Mouse (Mus musculus) neural tube, embryonic 15.5 days (tissue): Measurements from ENCODE around the gene Gm10203. TPM values are rescaled to one million over a fixed set of nuclear protein-coding genes. Genes with fewer than 3 reads are reported as not detected.

Experiments
- ATAC-seq: fragments of 200-750 bp; cut with Nextera tagmentation; 2 replicates; pipeline ENCODE4 v1.8.0; 2017; ENCODE audit warnings: mild to moderate bottlenecking, moderate TSS enrichment, moderate library complexity; ENCODE audit not compliant: low FRiP score
- H3K27ac ChIP-seq: fragments of 300-500 bp; sonication (generic); replicated peaks from 2 replicates; pipeline ENCODE4 v1.5.1; 2015; ENCODE audit warnings: mild to moderate bottlenecking, inconsistent platforms
- H3K27me3 ChIP-seq: fragments of 300-500 bp; sonication (generic); replicated peaks from 2 replicates; pipeline ENCODE4 v1.6.1; 2015; ENCODE audit warnings: inconsistent platforms
- H3K36me3 ChIP-seq: fragments of 300-500 bp; sonication (generic); 2 replicates; pipeline ENCODE4 v1.6.1; 2015; ENCODE audit warnings: inconsistent platforms
- H3K4me1 ChIP-seq: fragments of 300-500 bp; sonication (generic); 2 replicates; pipeline ENCODE4 v1.6.1; 2015; ENCODE audit warnings: inconsistent platforms
- H3K4me2 ChIP-seq: fragments of 300-500 bp; sonication (generic); 2 replicates; pipeline ENCODE4 v1.6.1; 2015; ENCODE audit warnings: inconsistent platforms, mild to moderate bottlenecking, moderate library complexity
- H3K4me3 ChIP-seq: fragments of 300-500 bp; sonication (generic); replicated peaks from 2 replicates; pipeline ENCODE4 v1.5.1; 2015; ENCODE audit warnings: mild to moderate bottlenecking, inconsistent platforms
- H3K9ac ChIP-seq: fragments of 300-500 bp; sonication (generic); replicated peaks from 2 replicates; pipeline ENCODE4 v1.6.1; 2015; ENCODE audit warnings: mild to moderate bottlenecking, inconsistent platforms
- H3K9me3 ChIP-seq: fragments of 300-500 bp; sonication (generic); replicated peaks from 2 replicates; pipeline ENCODE4 v1.6.1; 2016; ENCODE audit warnings: inconsistent platforms
- WGBS: fragments of 180-500 bp; shearing (Covaris S2); methylation state at CpG from one replicate; pipeline ENCODE4 v1.1.7; 2015; ENCODE audit warnings: mixed read lengths; 5-methylcytosine and 5-hydroxymethylcytosine counted together
- polyA plus RNA-seq: library from polyadenylated mRNA; unstranded; fragments of >200 nt; fragmentation: Nextera tagmentation; extraction: Ambion mirVana; gene quantifications from 2 replicates; pipeline ENCODE4 v1.2.1, GENCODE M21; 2015

Gene Gm10203
- polyA plus RNA-seq, 1 experiment from 2014 or later: not detected

- H3K9me3 ChIP-seq: no peaks in the 10 kb centered on the region
- no peak overlapping the region for H3K4me2 ChIP-seq
- H3K4me1 ChIP-seq: peaks cover 9% of the 10 kb centered on the region
- no peak overlapping the region for H3K4me3 ChIP-seq
- H3K27me3 ChIP-seq: no peaks in the 10 kb centered on the region
- ATAC-seq: no peak
- 87% methylated on average over 1 of the region's 1 CpGs for WGBS
- no peaks in the 10 kb centered on the region for H3K36me3 ChIP-seq
- H3K27ac ChIP-seq: no peak overlapping the region
- no peak overlapping the region for H3K9ac ChIP-seq
These were observed 26.5 kb upstream of the Gm10203 start for GRCm38 (mm10) chr6:149103451-149103850.

GRCm38 (mm10) chr6:149107615-149108014 is 22.4 kb upstream of the Gm10203 start:
- no peak for ATAC-seq
- Histone ChIP-seq H3K27me3 (no peaks in the 10 kb centered on the region), H3K9me3 (no peaks in the 10 kb centered on the region), H3K4me2 (no peak overlapping the region), H3K36me3 (no peaks in the 10 kb centered on the region), H3K9ac (no peak overlapping the region), H3K4me3 (no peak overlapping the region), H3K27ac (no peak overlapping the region), H3K4me1 (no peaks in the 10 kb centered on the region)
- 81% methylated on average over 3 of the region's 3 CpGs for WGBS

- no peak overlapping the region for H3K27ac ChIP-seq
- H3K27me3 ChIP-seq: no peaks in the 10 kb centered on the region
- WGBS: 81% methylated on average over 2 of the region's 2 CpGs
These were observed 21.1 kb upstream of the Gm10203 start for GRCm38 (mm10) chr6:149108909-149109308.

GRCm38 (mm10) chr6:149116992-149117391 is 13.0 kb upstream of the Gm10203 start:
- Histone ChIP-seq H3K27me3 (no peaks in the 10 kb centered on the region), H3K36me3 (no peaks in the 10 kb centered on the region), H3K9ac (no peak overlapping the region), H3K9me3 (no peaks in the 10 kb centered on the region), H3K27ac (no peak overlapping the region), H3K4me3 (no peak overlapping the region), H3K4me2 (no peak overlapping the region), H3K4me1 (no peaks in the 10 kb centered on the region; the same call in 1 of the 2 replicates)
- no peak for ATAC-seq

More at GRCm38 (mm10) chr6:149108909-149109308, 21.1 kb upstream of the Gm10203 start:
- Histone ChIP-seq H3K4me1 (no peaks in the 10 kb centered on the region), H3K9ac (no peak overlapping the region), H3K9me3 (no peaks in the 10 kb centered on the region), H3K4me3 (no peak overlapping the region), H3K4me2 (no peak overlapping the region), H3K36me3 (no peaks in the 10 kb centered on the region)
- no peak for ATAC-seq

GRCm38 (mm10) chr6:149118935-149119334 is 11.0 kb upstream of the Gm10203 start:
- Histone ChIP-seq H3K4me3 (no peak overlapping the region), H3K27me3 (no peaks in the 10 kb centered on the region), H3K4me2 (no peak overlapping the region), H3K27ac (no peak overlapping the region), H3K9me3 (no peaks in the 10 kb centered on the region), H3K4me1 (no peaks in the 10 kb centered on the region; the same call in 1 of the 2 replicates), H3K9ac (no peak overlapping the region), H3K36me3 (no peaks in the 10 kb centered on the region)
- no peak for ATAC-seq
- WGBS: 72% methylated on average over 2 of the region's 2 CpGs

GRCm38 (mm10) chr6:149119853-149120252 is 10.1 kb upstream of the Gm10203 start:
- Histone ChIP-seq H3K9ac (no peak overlapping the region), H3K27me3 (no peaks in the 10 kb centered on the region), H3K4me2 (no peak overlapping the region), H3K27ac (no peak overlapping the region), H3K9me3 (no peaks in the 10 kb centered on the region), H3K4me3 (no peak overlapping the region), H3K4me1 (no peaks in the 10 kb centered on the region; the same call in 1 of the 2 replicates), H3K36me3 (no peaks in the 10 kb centered on the region)
- WGBS: 41% methylated on average over 2 of the region's 2 CpGs
- ATAC-seq: peak; percentile 41

- Histone ChIP-seq H3K4me3 (no peak overlapping the region), H3K9me3 (no peaks in the 10 kb centered on the region), H3K4me1 (no peaks in the 10 kb centered on the region; the same call in 1 of the 2 replicates), H3K27ac (no peak overlapping the region), H3K27me3 (no peaks in the 10 kb centered on the region), H3K4me2 (no peak overlapping the region), H3K9ac (no peak overlapping the region), H3K36me3 (no peaks in the 10 kb centered on the region)
- 78% methylated on average over 3 of the region's 3 CpGs for WGBS
- ATAC-seq: no peak
These were observed 6.9 kb upstream of the Gm10203 start for GRCm38 (mm10) chr6:149123042-149123441.

- no peaks in the 10 kb centered on the region for H3K9me3 ChIP-seq
- H3K4me2 ChIP-seq: no peak overlapping the region
- WGBS: 72% methylated on average over 4 of the region's 4 CpGs
- H3K36me3 ChIP-seq: no peaks in the 10 kb centered on the region
- H3K9ac ChIP-seq: no peak overlapping the region
- no peaks in the 10 kb centered on the region for H3K27me3 ChIP-seq
- no peak overlapping the region for H3K4me3 ChIP-seq
- no peak overlapping the region for H3K27ac ChIP-seq
- no peak; the same call in 1 of the 2 replicates for ATAC-seq
- no peaks in the 10 kb centered on the region for H3K4me1 ChIP-seq
These were observed 3.3 kb upstream of the Gm10203 start for GRCm38 (mm10) chr6:149126675-149127074.

GRCm38 (mm10) chr6:149131111-149131510 is 1.1 kb downstream of the Gm10203 start:
- Histone ChIP-seq H3K36me3 (no peaks in the 10 kb centered on the region), H3K27me3 (no peaks in the 10 kb centered on the region), H3K27ac (no peak overlapping the region), H3K4me1 (0 out of 2 replicates have a peak, but pooled peaks cover 2% of the 10 kb centered on the region), H3K9ac (no peak overlapping the region), H3K9me3 (no peaks in the 10 kb centered on the region), H3K4me3 (no peak overlapping the region), H3K4me2 (no peak overlapping the region)
- ATAC-seq: no peak
- WGBS: 2% methylated on average over 3 of the region's 3 CpGs

- Histone ChIP-seq H3K4me1 (0 out of 2 replicates have a peak, but pooled peaks cover 2% of the 10 kb centered on the region), H3K9me3 (no peaks in the 10 kb centered on the region), H3K9ac (no peak overlapping the region), H3K36me3 (no peaks in the 10 kb centered on the region), H3K4me3 (no peak overlapping the region), H3K27me3 (no peaks in the 10 kb centered on the region), H3K4me2 (no peak overlapping the region), H3K27ac (no peak overlapping the region)
- WGBS: 19% methylated on average over 5 of the region's 5 CpGs
- peak; percentile 63; the same call in 1 of the 2 replicates for ATAC-seq
These were observed 2.5 kb downstream of the Gm10203 start for GRCm38 (mm10) chr6:149132311-149133077.

- Histone ChIP-seq H3K9ac (no peak overlapping the region), H3K4me3 (no peak overlapping the region), H3K4me1 (0 out of 2 replicates have a peak, but pooled peaks cover 2% of the 10 kb centered on the region), H3K36me3 (no peaks in the 10 kb centered on the region), H3K27me3 (no peaks in the 10 kb centered on the region), H3K27ac (no peak overlapping the region), H3K4me2 (no peak overlapping the region), H3K9me3 (no peaks in the 10 kb centered on the region)
- no peak for ATAC-seq
- WGBS: 7% methylated on average over 5 of the region's 5 CpGs
These were observed 4.6 kb downstream of the Gm10203 start for GRCm38 (mm10) chr6:149134391-149135150.

GRCm38 (mm10) chr6:149135631-149136030 is 5.7 kb downstream of the Gm10203 start:
- no peak overlapping the region for H3K4me2 ChIP-seq
- H3K9me3 ChIP-seq: no peaks in the 10 kb centered on the region
- H3K27me3 ChIP-seq: no peaks in the 10 kb centered on the region
- no peak overlapping the region for H3K27ac ChIP-seq
- H3K4me1 ChIP-seq: 0 out of 2 replicates have a peak, but pooled peaks cover 2% of the 10 kb centered on the region
- H3K36me3 ChIP-seq: no peaks in the 10 kb centered on the region
- no peak overlapping the region for H3K4me3 ChIP-seq
- 66% methylated on average over 6 of the region's 6 CpGs for WGBS
- ATAC-seq: no peak
- no peak overlapping the region for H3K9ac ChIP-seq
